Mouse (Mus musculus) layer of hippocampus, postnatal 25 days (tissue): ENCODE measurements at regions not wholly inside any gene's neighbourhood (a gene's known extent, or its start where the extent isn't known, plus 50 kb on each side); places are given as distances from the start of the nearest gene placed in this dataset.

Experiments
- DNase-seq, 2 experiments: peaks; one replicate each; pipeline ENCODE4 v3.0.0; 2022; ENCODE audit warnings: mixed read lengths in 2 of 2, low spot score in 1 of 2; ENCODE audit errors: extremely low spot score in 1 of 2

GRCm38 (mm10) chr8:90513102-90513501 lies 165.0 kb upstream of the Tox3 start:
- no peak for DNase-seq

- DNase-seq = no peak
These were observed 164.5 kb upstream of the Tox3 start for GRCm38 (mm10) chr8:90512594-90512993.

- peak in 1 of 2 experiments; percentile 33 for DNase-seq
These were observed 156.4 kb upstream of the Tox3 start for GRCm38 (mm10) chr8:90504521-90504920.

GRCm38 (mm10) chr8:90503306-90503705 lies 155.2 kb upstream of the Tox3 start:
- no peak for DNase-seq

- DNase-seq = no peak
These were observed 154.7 kb upstream of the Tox3 start for GRCm38 (mm10) chr8:90502879-90503278.

GRCm38 (mm10) chr8:90499315-90499714 lies 151.2 kb upstream of the Tox3 start:
- DNase-seq = no peak

- DNase-seq = peak; percentile 44
These were observed 148.6 kb upstream of the Tox3 start for GRCm38 (mm10) chr8:90496658-90497163.

- DNase-seq = no peak
These were observed 147.8 kb upstream of the Tox3 start for GRCm38 (mm10) chr8:90495943-90496371.

GRCm38 (mm10) chr8:90492521-90493225 lies 144.5 kb upstream of the Tox3 start:
- DNase-seq = no peak

- DNase-seq = no peak
These were observed 143.5 kb upstream of the Tox3 start for GRCm38 (mm10) chr8:90491691-90492090.

- no peak for DNase-seq
These were observed 142.7 kb upstream of the Tox3 start for GRCm38 (mm10) chr8:90490734-90491441.

- DNase-seq = no peak
These were observed 138.4 kb upstream of the Tox3 start for GRCm38 (mm10) chr8:90486556-90486955.

GRCm38 (mm10) chr8:90478149-90478548 lies 130.0 kb upstream of the Tox3 start:
- no peak for DNase-seq

GRCm38 (mm10) chr8:90474066-90474465 lies 125.9 kb upstream of the Tox3 start:
- DNase-seq = no peak

- DNase-seq = no peak
These were observed 122.7 kb upstream of the Tox3 start for GRCm38 (mm10) chr8:90470826-90471225.

- DNase-seq = no peak
These were observed 115.6 kb upstream of the Tox3 start for GRCm38 (mm10) chr8:90463708-90464107.

GRCm38 (mm10) chr8:90455321-90455720 lies 107.2 kb upstream of the Tox3 start:
- DNase-seq = no peak

GRCm38 (mm10) chr8:90454130-90454529 lies 106.0 kb upstream of the Tox3 start:
- no peak for DNase-seq

- DNase-seq = no peak
These were observed 93.1 kb upstream of the Tox3 start for GRCm38 (mm10) chr8:90441058-90441851.

GRCm38 (mm10) chr8:90414021-90414420 lies 65.9 kb upstream of the Tox3 start:
- DNase-seq = no peak
